Mouse (Mus musculus): ENCODE measurements at regions not wholly inside any gene's neighbourhood (a gene's known extent, or its start where the extent isn't known, plus 50 kb on each side); places are given as distances from the start of the nearest gene placed in this dataset.

GRCm38 (mm10) chr3:35102715-35103591 is 452.7 kb downstream of the Sox2 start:
- peak; percentile 78 for DNase-seq (ENCODE audit: low read depth)

- no peak for DNase-seq (ENCODE audit: low read depth)
These were observed 454.7 kb downstream of the Sox2 start for GRCm38 (mm10) chr3:35104884-35105283.

- DNase-seq (ENCODE audit: low read depth): no peak
These were observed 455.9 kb downstream of the Sox2 start for GRCm38 (mm10) chr3:35106097-35106496.

GRCm38 (mm10) chr3:35133477-35133876 is 483.3 kb downstream of the Sox2 start:
- DNase-seq (ENCODE audit: low read depth): no peak

- DNase-seq (ENCODE audit: low read depth): no peak
These were observed 491.5 kb downstream of the Sox2 start for GRCm38 (mm10) chr3:35141500-35142220.

GRCm38 (mm10) chr3:35142683-35143082 is 492.5 kb downstream of the Sox2 start:
- DNase-seq (ENCODE audit: low read depth): no peak

GRCm38 (mm10) chr3:35145569-35145968 is 495.4 kb downstream of the Sox2 start:
- DNase-seq (ENCODE audit: low read depth): no peak

- no peak for DNase-seq (ENCODE audit: low read depth)
These were observed 496.5 kb downstream of the Sox2 start for GRCm38 (mm10) chr3:35146681-35147080.

GRCm38 (mm10) chr3:35149251-35149691 is 499.1 kb downstream of the Sox2 start:
- DNase-seq (ENCODE audit: low read depth): no peak

GRCm38 (mm10) chr3:35152191-35152590 is 502.0 kb downstream of the Sox2 start:
- DNase-seq (ENCODE audit: low read depth): no peak

GRCm38 (mm10) chr3:35154266-35154665 is 504.1 kb downstream of the Sox2 start:
- DNase-seq (ENCODE audit: low read depth): no peak

- DNase-seq (ENCODE audit: low read depth): no peak
These were observed 518.5 kb downstream of the Sox2 start for GRCm38 (mm10) chr3:35168676-35169075.

GRCm38 (mm10) chr3:35178759-35179440 is 528.7 kb downstream of the Sox2 start:
- DNase-seq (ENCODE audit: low read depth): no peak

GRCm38 (mm10) chr3:35208526-35208925 is 545.4 kb upstream of the Atp11b start:
- no peak for DNase-seq (ENCODE audit: low read depth)

- DNase-seq (ENCODE audit: low read depth): no peak
These were observed 534.5 kb upstream of the Atp11b start for GRCm38 (mm10) chr3:35219394-35219793.

GRCm38 (mm10) chr3:35221183-35221582 is 532.7 kb upstream of the Atp11b start:
- DNase-seq (ENCODE audit: low read depth): no peak

- no peak for DNase-seq (ENCODE audit: low read depth)
These were observed 531.7 kb upstream of the Atp11b start for GRCm38 (mm10) chr3:35222251-35222650.

- DNase-seq (ENCODE audit: low read depth): peak; percentile 2
These were observed 528.7 kb upstream of the Atp11b start for GRCm38 (mm10) chr3:35225051-35225701.

- no peak for DNase-seq (ENCODE audit: low read depth)
These were observed 528.0 kb upstream of the Atp11b start for GRCm38 (mm10) chr3:35225774-35226365.

GRCm38 (mm10) chr3:35231158-35231928 is 522.6 kb upstream of the Atp11b start:
- DNase-seq (ENCODE audit: low read depth): peak; percentile 2

- DNase-seq (ENCODE audit: low read depth): no peak
These were observed 521.4 kb upstream of the Atp11b start for GRCm38 (mm10) chr3:35232487-35232886.
